Mouse (Mus musculus) forelimb bud, embryonic 11.5 days (tissue): ENCODE results near the gene Itgad.
"Not testable (repeated sequence)": the region's sequence is repeated elsewhere in the genome, so short reads cannot be mapped to it uniquely, and the experiment has no call there.

ENCODE experiments used
- DNase-seq: peaks from one replicate; pipeline ENCODE4 v3.0.0-alpha.2; 2012; ENCODE audit warnings: low read depth, low spot score

The Itgad gene

GRCm38 (mm10) chr7:128154076-128154475 is at the start of gene Itgad:
TSS of gene Itgad (plus strand) at chr7:128154376.
- DNase-seq, result no peak

- DNase-seq, result no peak
These were observed 48.9 kb upstream of the Itgad start for GRCm38 (mm10) chr7:128105246-128105645.

- no peak for DNase-seq
These were observed 46.7 kb upstream of the Itgad start for GRCm38 (mm10) chr7:128107462-128107861.

- DNase-seq, result no peak
These were observed 43.9 kb upstream of the Itgad start for GRCm38 (mm10) chr7:128110314-128110713.

GRCm38 (mm10) chr7:128112131-128112530 is 42.0 kb upstream of the Itgad start:
- no peak for DNase-seq

- DNase-seq, result no peak
These were observed 39.6 kb upstream of the Itgad start for GRCm38 (mm10) chr7:128114371-128115105.

GRCm38 (mm10) chr7:128115211-128115958 is 38.8 kb upstream of the Itgad start:
- DNase-seq, result no peak

- DNase-seq, result no peak
These were observed 37.8 kb upstream of the Itgad start for GRCm38 (mm10) chr7:128116396-128116795.

- DNase-seq, result no peak
These were observed 34.3 kb upstream of the Itgad start for GRCm38 (mm10) chr7:128119726-128120490.

GRCm38 (mm10) chr7:128128741-128129720 is 25.1 kb upstream of the Itgad start, which contains the start of gene Itgax:
TSS of gene Itgax (plus strand) at chr7:128129547.
- no peak for DNase-seq

- DNase-seq, result no peak
These were observed 22.0 kb upstream of the Itgad start for GRCm38 (mm10) chr7:128132148-128132547.

- no peak for DNase-seq
These were observed 20.6 kb upstream of the Itgad start for GRCm38 (mm10) chr7:128133596-128133995.

GRCm38 (mm10) chr7:128136927-128137326 is 17.2 kb upstream of the Itgad start:
- no peak for DNase-seq

GRCm38 (mm10) chr7:128139611-128140010 is 14.6 kb upstream of the Itgad start:
- DNase-seq, result no peak

GRCm38 (mm10) chr7:128150970-128151369 is 3.2 kb upstream of the Itgad start:
- no peak for DNase-seq

GRCm38 (mm10) chr7:128154924-128155323 is 748 bp downstream of the Itgad start:
- no peak for DNase-seq

GRCm38 (mm10) chr7:128158688-128159354 is 4.6 kb downstream of the Itgad start:
- DNase-seq, result not testable (repeated sequence)

- DNase-seq, result no peak
These were observed 9.8 kb downstream of the Itgad start for GRCm38 (mm10) chr7:128164001-128164400.

- no peak for DNase-seq
These were observed 12.2 kb downstream of the Itgad start for GRCm38 (mm10) chr7:128166391-128166790.

GRCm38 (mm10) chr7:128169996-128170395 is 15.8 kb downstream of the Itgad start:
- DNase-seq, result no peak
